Mouse (Mus musculus) 3134 (cell line): ENCODE results near the gene Grb10.

Source experiments
- DNase-seq: peaks from one replicate; pipeline ENCODE4 v3.0.0-alpha.2; 2011; ENCODE audit warnings: low spot score; ENCODE audit not compliant: insufficient read length; ENCODE audit errors: extremely low read depth

The Grb10 gene

GRCm38 (mm10) chr11:11970246-11970645 lies 68.2 kb downstream of the Grb10 start:
- no peak for DNase-seq

DNA sequence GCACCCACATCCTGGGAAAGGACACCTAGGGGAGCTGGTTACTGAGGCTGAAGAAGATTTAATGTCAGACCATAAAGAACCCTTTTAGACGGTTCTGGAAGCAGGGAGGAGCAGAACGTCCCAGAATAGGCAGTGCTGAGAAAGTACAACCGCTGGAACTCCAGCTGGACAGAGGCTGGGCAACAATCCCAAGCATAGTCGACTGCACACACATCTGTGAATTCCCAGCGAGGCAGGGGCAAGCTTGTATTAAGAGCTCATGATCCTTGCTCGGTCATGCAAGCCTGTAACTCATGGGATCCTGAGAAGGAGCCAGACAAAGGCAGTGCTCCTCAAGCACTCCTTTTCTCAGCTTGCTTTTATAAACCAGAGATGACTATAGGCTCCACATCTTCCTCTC lies 69.7 kb downstream of the Grb10 start:
- DNase-seq = no peak

DNA sequence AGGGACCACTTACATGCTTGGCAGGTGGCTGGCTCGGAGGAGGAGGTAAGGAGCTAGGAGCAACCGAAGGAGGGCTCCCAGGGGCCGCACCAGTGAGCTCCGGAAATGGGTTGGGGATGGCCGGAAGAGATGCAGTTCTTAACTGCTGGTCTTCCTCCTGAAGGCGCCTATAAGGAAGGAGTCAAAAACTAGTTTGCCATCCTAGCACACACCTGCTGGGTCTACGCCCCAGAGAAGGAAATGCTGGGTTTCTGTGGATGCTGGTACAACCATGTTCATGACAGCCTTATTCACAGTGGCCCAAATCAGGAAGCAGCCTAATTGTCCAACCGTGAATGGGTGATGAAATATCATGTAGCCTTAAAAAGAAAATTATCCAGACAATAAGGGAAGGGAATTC lies 71.0 kb downstream of the Grb10 start:
- DNase-seq = no peak

DNA sequence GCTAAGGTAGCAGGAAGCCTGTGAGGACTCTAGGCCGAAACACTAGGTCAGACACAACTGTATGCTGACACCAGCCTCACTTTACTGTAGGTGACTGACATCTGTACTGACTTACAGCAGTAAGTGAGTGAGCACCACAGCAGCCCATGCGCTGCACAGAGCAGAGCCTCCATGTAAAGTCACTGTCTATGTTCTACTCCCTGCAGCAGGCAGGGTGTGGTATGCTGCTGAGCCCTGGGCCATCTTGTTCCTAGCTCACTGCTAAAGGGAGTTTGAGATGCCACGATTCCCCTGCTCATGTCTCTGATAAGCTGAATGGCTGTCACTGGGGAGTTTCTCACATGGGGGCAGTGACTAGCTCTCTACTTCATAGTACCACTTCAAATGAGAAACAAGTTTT lies 72.3 kb downstream of the Grb10 start:
- DNase-seq = no peak

- peak; percentile 19 for DNase-seq
These were observed 72.9 kb downstream of the Grb10 start for GRCm38 (mm10) chr11:11965501-11966125.

DNA sequence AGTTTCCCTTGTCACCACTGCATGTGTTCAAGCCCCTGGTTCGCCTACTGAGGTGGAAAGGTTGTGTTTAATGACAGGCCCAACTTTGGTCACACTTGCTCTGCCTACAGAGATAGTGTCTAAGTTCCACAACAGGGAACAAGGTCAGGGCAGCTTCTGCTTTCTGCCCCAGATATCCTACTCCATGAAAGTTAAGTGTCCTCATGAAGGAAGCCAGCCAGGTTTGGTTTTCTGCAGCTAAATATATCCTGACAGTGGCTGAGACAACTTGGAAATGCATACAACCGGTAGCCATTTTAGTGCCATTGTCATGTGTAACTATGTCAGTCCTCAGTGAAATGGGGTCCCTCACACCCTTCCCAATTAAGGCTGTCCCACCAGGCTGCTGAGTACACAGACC lies 73.8 kb downstream of the Grb10 start:
- DNase-seq = no peak

DNA sequence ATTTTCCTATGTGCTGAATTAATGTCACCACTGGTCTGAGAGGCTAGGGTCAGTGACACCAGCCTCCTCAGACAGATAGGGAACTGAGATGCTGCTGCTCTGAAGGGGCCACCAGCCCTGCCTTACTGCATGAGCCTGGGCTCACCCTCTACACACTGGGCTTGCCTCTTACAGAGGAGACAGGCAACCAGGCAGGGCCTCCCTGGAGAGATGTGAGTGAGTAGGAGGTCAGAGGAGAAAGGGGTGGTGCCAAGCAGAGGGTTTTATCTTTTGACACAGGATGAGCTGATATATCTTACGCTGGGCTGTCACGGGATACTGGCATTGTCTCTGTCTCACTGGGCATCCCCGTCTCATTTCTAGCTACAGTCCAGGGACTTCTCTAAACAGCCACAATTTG lies 74.9 kb downstream of the Grb10 start:
- no peak for DNase-seq

DNA sequence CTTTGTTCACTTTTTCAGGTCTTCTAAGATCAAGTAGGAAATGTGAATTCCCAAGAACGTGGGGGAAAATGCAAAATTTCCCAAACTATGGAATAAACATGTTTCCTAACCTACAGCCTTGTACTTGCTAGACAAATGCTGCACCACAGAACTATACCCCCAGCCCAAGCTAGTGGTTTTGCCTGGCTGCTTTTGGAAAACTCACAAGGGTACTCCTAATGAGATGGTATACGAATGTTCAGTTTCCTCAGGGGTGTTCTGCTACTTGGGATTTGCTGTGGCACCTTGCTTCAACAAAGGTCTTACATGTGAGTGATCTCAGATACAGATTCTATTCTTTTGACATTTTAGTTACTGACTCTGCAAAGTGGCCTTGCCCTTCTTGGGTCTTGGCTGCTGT lies 75.4 kb downstream of the Grb10 start:
- no peak for DNase-seq

DNA sequence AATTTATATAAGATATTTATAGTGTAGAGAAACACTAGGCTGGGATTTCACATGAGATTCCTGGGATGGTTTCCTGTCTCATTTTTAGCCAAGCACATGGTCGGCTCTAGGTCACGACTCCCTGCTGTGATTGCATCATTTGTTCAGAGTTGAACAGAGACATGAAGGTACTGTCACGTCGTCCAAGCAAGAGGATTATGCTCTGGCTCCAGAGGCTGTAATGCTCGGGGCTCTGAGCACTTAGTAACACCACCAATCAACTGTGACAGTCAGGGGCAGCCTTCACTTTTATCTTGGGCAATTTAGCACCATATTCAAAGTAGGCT lies 75.9 kb downstream of the Grb10 start:
- DNase-seq = no peak

GRCm38 (mm10) chr11:11961917-11962628 lies 76.4 kb downstream of the Grb10 start:
- DNase-seq = no peak

DNA sequence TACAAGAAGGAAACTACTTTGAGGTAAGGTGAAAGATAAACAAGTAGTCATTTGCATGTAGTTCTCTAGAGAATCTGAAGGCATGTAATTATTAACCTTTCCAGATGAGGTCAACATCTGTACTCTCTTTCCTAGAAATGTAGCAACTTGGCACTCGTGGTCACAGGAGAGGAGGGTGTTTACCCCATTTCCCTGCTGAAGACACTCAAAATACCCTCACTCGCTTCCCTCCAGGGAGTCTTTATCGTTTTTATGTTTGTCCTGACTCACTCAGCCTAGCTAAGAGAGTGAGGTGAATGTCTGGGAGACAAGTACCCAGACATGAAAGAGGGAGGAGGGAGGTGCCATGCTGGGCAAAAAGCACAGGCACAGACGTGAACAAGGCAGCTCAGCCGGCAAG lies 77.6 kb downstream of the Grb10 start:
- DNase-seq = no peak

GRCm38 (mm10) chr11:11960227-11960626 lies 78.3 kb downstream of the Grb10 start:
- no peak for DNase-seq

DNA sequence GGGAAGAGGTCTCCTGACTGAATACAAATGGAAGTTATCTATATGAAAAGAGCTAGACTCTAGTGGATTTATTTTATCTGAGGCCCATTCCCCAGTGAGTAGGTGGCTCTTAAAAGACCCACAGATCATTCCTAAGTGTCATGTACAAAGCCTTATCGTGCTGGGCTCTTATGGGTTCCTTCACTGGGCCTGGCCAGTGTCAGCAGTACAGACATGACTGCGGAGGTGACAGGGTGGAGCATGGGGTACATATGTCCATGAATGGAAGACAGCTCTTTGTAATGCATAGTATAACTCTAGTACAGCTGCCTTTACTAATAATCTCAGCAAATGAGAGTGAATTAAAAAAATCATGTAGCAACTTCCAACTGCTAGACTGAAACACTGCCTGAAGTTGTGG lies 80.0 kb downstream of the Grb10 start:
- no peak for DNase-seq

DNA sequence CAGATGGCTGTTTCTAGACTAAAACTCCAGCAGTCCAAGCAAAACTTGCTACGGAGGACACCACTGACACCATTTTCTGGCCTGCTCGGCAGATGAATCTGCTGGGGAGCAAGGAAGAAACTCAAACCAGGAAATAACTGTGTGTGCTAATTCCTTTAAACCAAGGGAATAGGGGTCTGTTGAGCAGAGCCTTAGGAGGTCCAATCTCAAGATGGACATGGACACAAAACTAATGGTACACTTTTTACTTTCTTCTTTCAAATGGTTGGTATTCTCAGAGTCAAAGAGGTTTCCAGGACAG lies 80.5 kb downstream of the Grb10 start:
- DNase-seq = no peak

- DNase-seq = no peak
These were observed 81.0 kb downstream of the Grb10 start for GRCm38 (mm10) chr11:11957211-11958060.

DNA sequence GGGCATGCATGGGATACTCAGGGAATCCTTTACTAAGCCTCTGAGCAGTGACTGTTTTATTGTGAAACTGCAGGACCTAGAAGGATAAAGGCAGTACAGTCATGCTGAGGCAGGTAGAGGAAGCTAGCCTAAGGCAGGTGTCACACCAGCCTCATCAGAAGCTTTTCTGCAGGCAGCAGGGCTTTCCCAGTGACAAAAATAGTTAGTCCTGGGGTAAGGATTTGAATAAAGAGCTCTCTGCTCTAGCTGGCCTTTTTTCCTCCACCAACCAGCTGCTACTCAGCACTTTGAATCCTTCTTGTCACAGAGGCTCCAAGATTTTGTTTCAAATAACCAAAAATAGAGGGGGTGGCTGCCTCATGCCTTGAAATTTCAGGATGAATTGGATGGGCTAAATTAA lies 82.7 kb downstream of the Grb10 start:
- no peak for DNase-seq

- no peak for DNase-seq
These were observed 83.9 kb downstream of the Grb10 start for GRCm38 (mm10) chr11:11954606-11955005.

GRCm38 (mm10) chr11:11954115-11954438 lies 84.4 kb downstream of the Grb10 start:
- DNase-seq = no peak

GRCm38 (mm10) chr11:11953364-11954114 lies 84.9 kb downstream of the Grb10 start:
- no peak for DNase-seq

DNA sequence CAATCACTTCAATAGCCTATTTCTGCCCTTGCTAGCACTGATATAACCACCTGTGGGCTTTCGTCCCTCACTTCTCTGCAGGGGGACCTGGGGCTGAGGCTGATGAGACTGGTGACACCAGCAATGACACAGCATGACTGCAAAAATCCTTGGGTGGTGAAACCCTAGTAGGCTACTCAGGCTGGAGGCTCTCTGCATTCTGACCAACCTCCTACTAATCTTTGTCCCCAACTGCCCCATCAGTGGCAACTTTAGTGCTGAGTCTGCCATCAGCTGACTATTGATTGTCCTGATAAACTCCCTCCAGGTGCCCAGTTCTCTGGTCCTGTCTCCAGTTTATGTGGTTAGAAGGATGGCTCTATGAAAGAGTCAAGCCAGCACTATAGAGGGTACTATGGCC lies 85.9 kb downstream of the Grb10 start:
- DNase-seq = no peak

GRCm38 (mm10) chr11:11948988-11949365 lies 89.5 kb downstream of the Grb10 start:
- no peak for DNase-seq
